Mouse (Mus musculus) ZHBTc4 (cell line): Measurements from ENCODE around the gene Kcnk2.

Experiments used
- DNase-seq: peaks from one replicate; pipeline ENCODE4 v3.0.0-alpha.2; 2011; ENCODE audit warnings: low read depth, low spot score

The Kcnk2 gene

GRCm38 (mm10) chr1:189402223-189402943 is at the start of gene Kcnk2:
Gene Kcnk2, minus strand, starts transcription at chr1:189402273.
- DNase-seq, result no peak

- no peak for DNase-seq
These were observed 38.7 kb upstream of the Kcnk2 start for GRCm38 (mm10) chr1:189440741-189441140.

- DNase-seq, result no peak
These were observed 35.1 kb upstream of the Kcnk2 start for GRCm38 (mm10) chr1:189437126-189437525.

- no peak for DNase-seq
These were observed 33.4 kb upstream of the Kcnk2 start for GRCm38 (mm10) chr1:189435452-189435851.

GRCm38 (mm10) chr1:189431479-189431878 is 29.4 kb upstream of the Kcnk2 start:
- no peak for DNase-seq

- no peak for DNase-seq
These were observed 28.5 kb upstream of the Kcnk2 start for GRCm38 (mm10) chr1:189430534-189430933.

- no peak for DNase-seq
These were observed 27.5 kb upstream of the Kcnk2 start for GRCm38 (mm10) chr1:189429566-189429965.

GRCm38 (mm10) chr1:189426252-189426651 is 24.2 kb upstream of the Kcnk2 start:
- DNase-seq, result no peak

GRCm38 (mm10) chr1:189419914-189420313 is 17.8 kb upstream of the Kcnk2 start:
- DNase-seq, result no peak

- no peak for DNase-seq
These were observed 7.8 kb upstream of the Kcnk2 start for GRCm38 (mm10) chr1:189409906-189410305.

GRCm38 (mm10) chr1:189405221-189405620 is 3.1 kb upstream of the Kcnk2 start:
- no peak for DNase-seq

GRCm38 (mm10) chr1:189403546-189403945 is 1.5 kb upstream of the Kcnk2 start:
- DNase-seq, result no peak

- no peak for DNase-seq
These were observed 1.1 kb upstream of the Kcnk2 start for GRCm38 (mm10) chr1:189403139-189403538.

GRCm38 (mm10) chr1:189386848-189387247 is 15.2 kb downstream of the Kcnk2 start:
- no peak for DNase-seq

- DNase-seq, result no peak
These were observed 15.9 kb downstream of the Kcnk2 start for GRCm38 (mm10) chr1:189386141-189386540.

GRCm38 (mm10) chr1:189367722-189368121 is 34.4 kb downstream of the Kcnk2 start:
- no peak for DNase-seq

- DNase-seq, result no peak
These were observed 37.9 kb downstream of the Kcnk2 start for GRCm38 (mm10) chr1:189364188-189364587.

GRCm38 (mm10) chr1:189362579-189362978 is 39.5 kb downstream of the Kcnk2 start:
- no peak for DNase-seq

GRCm38 (mm10) chr1:189359699-189360098 is 42.4 kb downstream of the Kcnk2 start:
- no peak for DNase-seq

- no peak for DNase-seq
These were observed 48.2 kb downstream of the Kcnk2 start for GRCm38 (mm10) chr1:189353887-189354286.

GRCm38 (mm10) chr1:189351804-189352203 is 50.3 kb downstream of the Kcnk2 start:
- no peak for DNase-seq

GRCm38 (mm10) chr1:189349205-189349604 is 52.9 kb downstream of the Kcnk2 start:
- no peak for DNase-seq

GRCm38 (mm10) chr1:189345166-189345565 is 56.9 kb downstream of the Kcnk2 start:
- DNase-seq, result no peak
